Mouse (Mus musculus) mouse trophoblast stem cell (cell line): ENCODE results near the gene Rgma.

Source experiments
- in situ Hi-C, 2 experiments: fragments of 300-500 bp; cut with MseI, MboI; formaldehyde crosslinking; loops; 2 replicates in 1 of 2; 3 replicates in 1 of 2; pipeline ENCODE4 v1.15.1; 2025

Gene Rgma

GRCm38 (mm10) chr7:73426752-73427386 lies 51.6 kb downstream of the Rgma start:
- in situ Hi-C loops = loop anchor here (10.0 to 25.0 kb wide), 2 partner anchors 210 to 1032 kb away; no protein-coding TSS in a partner anchor

- in situ Hi-C loops = loop anchor here (10.0 to 25.0 kb wide), 2 partner anchors 210 to 1033 kb away; no protein-coding TSS in a partner anchor
These were observed 52.5 kb downstream of the Rgma start for GRCm38 (mm10) chr7:73427794-73428193.

GRCm38 (mm10) chr7:73428525-73428924 lies 53.2 kb downstream of the Rgma start:
- in situ Hi-C loops = loop anchor here (10.0 to 25.0 kb wide), 2 partner anchors 209 to 1034 kb away; no protein-coding TSS in a partner anchor

- in situ Hi-C loops = loop anchor here (25.0 kb wide), 1 partner anchor 204 kb away; no protein-coding TSS in a partner anchor
These were observed 58.5 kb downstream of the Rgma start for GRCm38 (mm10) chr7:73433637-73434335.

GRCm38 (mm10) chr7:73434336-73434677 lies 59.0 kb downstream of the Rgma start:
- in situ Hi-C loops = loop anchor here (25.0 kb wide), 1 partner anchor 203 kb away; no protein-coding TSS in a partner anchor

GRCm38 (mm10) chr7:73435685-73436084 lies 60.4 kb downstream of the Rgma start:
- in situ Hi-C loops = loop anchor here (25.0 kb wide), 1 partner anchor 202 kb away; no protein-coding TSS in a partner anchor

GRCm38 (mm10) chr7:73441802-73442201 lies 66.5 kb downstream of the Rgma start:
- in situ Hi-C loops = loop anchor here (25.0 kb wide), 1 partner anchor 195 kb away; no protein-coding TSS in a partner anchor

GRCm38 (mm10) chr7:73442246-73442645 lies 66.9 kb downstream of the Rgma start:
- in situ Hi-C loops = loop anchor here (25.0 kb wide), 1 partner anchor 195 kb away; no protein-coding TSS in a partner anchor

GRCm38 (mm10) chr7:73451594-73451993 lies 76.3 kb downstream of the Rgma start:
- in situ Hi-C loops = no loop called here

GRCm38 (mm10) chr7:73452187-73452808 lies 77.0 kb downstream of the Rgma start:
- in situ Hi-C loops = no loop called here

- in situ Hi-C loops = no loop called here
These were observed 78.8 kb downstream of the Rgma start for GRCm38 (mm10) chr7:73454113-73454512.

- in situ Hi-C loops = no loop called here
These were observed 88.2 kb downstream of the Rgma start for GRCm38 (mm10) chr7:73463546-73463945.

GRCm38 (mm10) chr7:73467741-73468140 lies 92.4 kb downstream of the Rgma start:
- in situ Hi-C loops = no loop called here
